Mouse (Mus musculus) frontal cortex, postnatal 36 days (tissue): ENCODE results near the gene Vps39.

Source experiments
- DNase-seq, 2 experiments: peaks; one replicate each; pipeline ENCODE4 v3.0.0; 2022; ENCODE audit warnings: low spot score in 2 of 2

Vps39 gene

GRCm38 (mm10) chr2:120352682-120353646 lies at the start of gene Vps39:
Gene Vps39 (minus strand): TSS chr2:120353137.
- peak; percentile 81 to 86 for DNase-seq

GRCm38 (mm10) chr2:120397951-120398350 lies 45.0 kb upstream of the Vps39 start:
- DNase-seq: no peak

GRCm38 (mm10) chr2:120392406-120392805 lies 39.5 kb upstream of the Vps39 start:
- DNase-seq: no peak

GRCm38 (mm10) chr2:120390934-120391333 lies 38.0 kb upstream of the Vps39 start:
- no peak for DNase-seq

- no peak for DNase-seq
These were observed 36.4 kb upstream of the Vps39 start for GRCm38 (mm10) chr2:120389376-120389775.

GRCm38 (mm10) chr2:120387291-120387690 lies 34.4 kb upstream of the Vps39 start:
- no peak for DNase-seq

- DNase-seq: no peak
These were observed 33.3 kb upstream of the Vps39 start for GRCm38 (mm10) chr2:120386264-120386663.

- DNase-seq: no peak
These were observed 20.9 kb upstream of the Vps39 start for GRCm38 (mm10) chr2:120373858-120374257.

GRCm38 (mm10) chr2:120367416-120368207 lies 14.7 kb upstream of the Vps39 start:
- no peak for DNase-seq

GRCm38 (mm10) chr2:120366501-120366900 lies 13.6 kb upstream of the Vps39 start:
- DNase-seq: no peak

- DNase-seq: no peak
These were observed 7.5 kb upstream of the Vps39 start for GRCm38 (mm10) chr2:120360425-120360824.

- no peak for DNase-seq
These were observed 1.6 kb downstream of the Vps39 start for GRCm38 (mm10) chr2:120351321-120351720.

- DNase-seq: no peak
These were observed 4.8 kb downstream of the Vps39 start for GRCm38 (mm10) chr2:120348120-120348519.

GRCm38 (mm10) chr2:120341741-120342140 lies 11.2 kb downstream of the Vps39 start:
- no peak for DNase-seq

GRCm38 (mm10) chr2:120337886-120338285 lies 15.1 kb downstream of the Vps39 start:
- no peak for DNase-seq

- peak in 1 of 2 experiments; percentile 49 for DNase-seq
These were observed 21.4 kb downstream of the Vps39 start for GRCm38 (mm10) chr2:120331575-120331974.

- no peak for DNase-seq
These were observed 37.9 kb downstream of the Vps39 start for GRCm38 (mm10) chr2:120315077-120315476.

- DNase-seq: no peak
These were observed 38.5 kb downstream of the Vps39 start for GRCm38 (mm10) chr2:120314487-120314886.

GRCm38 (mm10) chr2:120313976-120314375 lies 39.0 kb downstream of the Vps39 start, which contains the start of gene Pla2g4f:
Gene Pla2g4f (minus strand): TSS chr2:120314165.
- no peak for DNase-seq

- DNase-seq: no peak
These were observed 40.6 kb downstream of the Vps39 start for GRCm38 (mm10) chr2:120312276-120312825.

- no peak for DNase-seq
These were observed 48.8 kb downstream of the Vps39 start for GRCm38 (mm10) chr2:120304113-120304512.

GRCm38 (mm10) chr2:120301076-120301475 lies 51.9 kb downstream of the Vps39 start:
- DNase-seq: no peak
